Mouse (Mus musculus) myocyte (in vitro differentiated cells): ENCODE measurements at regions not wholly inside any gene's neighbourhood (a gene's known extent, or its start where the extent isn't known, plus 50 kb on each side); places are given as distances from the start of the nearest gene placed in this dataset.

Experiments
- CEBPB ChIP-seq: IDR thresholded peaks from 2 replicates; pipeline ENCODE4 v1.6.1; 2011; ENCODE audit warnings: mild to moderate bottlenecking, moderate library complexity; ENCODE audit not compliant: poor library complexity, insufficient read depth, severe bottlenecking
- E2F4 ChIP-seq: IDR thresholded peaks from one replicate; pipeline ENCODE4 v1.6.1; 2011; ENCODE audit warnings: mild to moderate bottlenecking, control low read depth, moderate library complexity; ENCODE audit not compliant: insufficient read depth
- MAX ChIP-seq: IDR thresholded peaks from one replicate; pipeline ENCODE4 v1.6.1; 2011; ENCODE audit warnings: low read depth, mild to moderate bottlenecking, control low read depth
- MYOD1 ChIP-seq, 3 experiments: IDR thresholded peaks; one replicate each; pipeline ENCODE4 v1.6.1; 2011; ENCODE audit warnings: control low read depth in 2 of 3, low read depth in 2 of 3, mild to moderate bottlenecking in 2 of 3, moderate library complexity in 1 of 3; ENCODE audit not compliant: insufficient read length in 2 of 3, control insufficient read depth in 1 of 3
- MYOG ChIP-seq, 3 experiments: IDR thresholded peaks; one replicate each; pipeline ENCODE4 v1.6.1; 2011; ENCODE audit warnings: control low read depth in 2 of 3, low read depth in 2 of 3, mild to moderate bottlenecking in 2 of 3; ENCODE audit not compliant: insufficient read length in 2 of 3, control insufficient read depth in 1 of 3, insufficient read depth in 1 of 3
- POLR2A ChIP-seq: IDR thresholded peaks from one replicate; pipeline ENCODE4 v1.6.1; 2011; ENCODE audit warnings: low read depth, mild to moderate bottlenecking, control low read depth, moderate library complexity; ENCODE audit not compliant: insufficient read length
- POLR2AphosphoS2 ChIP-seq: IDR thresholded peaks from one replicate; pipeline ENCODE4 v1.6.1; 2011; ENCODE audit warnings: low read depth, control low read depth; ENCODE audit not compliant: insufficient read length
- REST ChIP-seq: IDR thresholded peaks from one replicate; pipeline ENCODE4 v1.6.1; 2011; ENCODE audit warnings: mild to moderate bottlenecking, control low read depth, moderate library complexity; ENCODE audit not compliant: insufficient read depth, insufficient read length
- SRF ChIP-seq: IDR thresholded peaks from one replicate; pipeline ENCODE4 v1.6.1; 2011; ENCODE audit warnings: low read depth; ENCODE audit not compliant: control insufficient read depth, insufficient read length
- TCF12 ChIP-seq: IDR thresholded peaks from one replicate; pipeline ENCODE4 v1.6.1; 2011; ENCODE audit warnings: mild to moderate bottlenecking, control low read depth; ENCODE audit not compliant: poor library complexity, insufficient read depth, severe bottlenecking
- TCF3 ChIP-seq: IDR thresholded peaks from one replicate; pipeline ENCODE4 v1.6.1; 2011; ENCODE audit warnings: low read depth, control low read depth; ENCODE audit not compliant: insufficient read length
- USF1 ChIP-seq: IDR thresholded peaks from one replicate; pipeline ENCODE4 v1.6.1; 2011; ENCODE audit warnings: low read depth, mild to moderate bottlenecking, control low read depth, moderate library complexity

- TF ChIP-seq MYOG (IDR thresholded peaks at IDR 0.05; ENCODE audit: control insufficient read depth in 1 of 3, insufficient read depth in 1 of 3, insufficient read length in 2 of 3, low read depth in 2 of 3) = no peak
- no peak for TF ChIP-seq POLR2A
- TF ChIP-seq TCF12 = no peak
- TF ChIP-seq MYOD1 (IDR thresholded peaks at IDR 0.05; ENCODE audit: control insufficient read depth in 1 of 3, insufficient read length in 2 of 3, low read depth in 2 of 3) = no peak
- TF ChIP-seq E2F4 = no peak
- no peak for TF ChIP-seq SRF
- no peak for TF ChIP-seq POLR2AphosphoS2
- TF ChIP-seq CEBPB = no peak
- no peak for TF ChIP-seq MAX
- no peak for TF ChIP-seq USF1
- TF ChIP-seq REST = no peak
- TF ChIP-seq TCF3 = no peak
Observed at GRCm38 (mm10) chr14:105818841-105819240, 77.8 kb downstream of the Spry2 start.
